Comparison of ENCODE assay signal across 7 mouse cellular contexts in the genomic region with DNA sequence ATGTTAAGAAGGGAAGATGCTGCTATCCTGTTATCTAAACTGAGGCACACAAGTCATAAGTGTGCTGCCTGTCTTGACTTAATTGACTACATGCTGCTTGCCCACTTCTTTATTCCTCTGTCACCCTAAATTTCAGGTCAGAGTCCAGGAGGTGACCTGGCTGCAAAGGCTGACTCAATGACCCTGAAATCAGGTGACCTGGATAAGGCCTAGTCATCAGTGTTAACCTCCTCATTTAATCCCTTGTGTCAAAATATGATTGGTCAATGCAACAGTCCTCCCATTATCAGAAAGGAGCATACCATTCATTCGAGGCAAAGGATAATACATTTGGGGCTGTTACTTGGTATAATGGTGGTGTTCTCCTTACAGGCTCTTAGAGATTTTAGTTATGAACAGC. TPM values are rescaled to one million over a fixed set of nuclear protein-coding genes. Genes with fewer than 3 reads are reported as not detected.
DNase-seq lines count a peak whose midpoint lies in the region; ATAC-seq lines count a peak whose summit lies in the region.

A gene (plus strand): TSS at position 379 of the 400 bp plus-strand sequence.

- 67% methylated on average over 1 of the region's 1 CpGs for WGBS in large intestine, adult 2 months
- 73% methylated on average over 1 of the region's 1 CpGs for WGBS in midbrain, embryonic 13.5 days
- WGBS in midbrain, embryonic 15.5 days = 70% methylated on average over 1 of the region's 1 CpGs

- DNase-seq in urinary bladder, adult 2 months (ENCODE audit: low spot score) = no peak
- DNase-seq in urinary bladder, postnatal 10 days (ENCODE audit: low spot score) = no peak
- DNase-seq in heart, adult 18-20 months = no peak
- no peak for DNase-seq in large intestine, adult 2 months (ENCODE audit: low read depth, low spot score)
- DNase-seq in spleen, postnatal 10 days (ENCODE audit: low spot score in 2 of 2) = no peak

- H3K4me1 ChIP-seq in midbrain, embryonic 13.5 days (replicated peaks) = peaks cover 12% of the 10 kb centered on the region
- H3K4me1 ChIP-seq in midbrain, embryonic 15.5 days = 0 out of 2 replicates have a peak, but pooled peaks cover 5% of the 10 kb centered on the region

- H3K27me3 ChIP-seq in midbrain, embryonic 13.5 days = no peaks in the 10 kb centered on the region
- no peaks in the 10 kb centered on the region for H3K27me3 ChIP-seq in midbrain, embryonic 15.5 days (replicated peaks)

- no peak within 1 kb of the TSS for H3K27ac ChIP-seq in midbrain, embryonic 13.5 days
- no peak within 1 kb of the TSS for H3K27ac ChIP-seq in midbrain, embryonic 15.5 days

- no peaks in the 10 kb centered on the region for H3K9me3 ChIP-seq in midbrain, embryonic 13.5 days
- no peaks in the 10 kb centered on the region for H3K9me3 ChIP-seq in midbrain, embryonic 15.5 days

- no peak for ATAC-seq in midbrain, embryonic 13.5 days
- no peak for ATAC-seq in midbrain, embryonic 15.5 days (replicated peaks)

- H3K36me3 ChIP-seq in midbrain, embryonic 13.5 days = no peaks in the 10 kb centered on the region
- H3K36me3 ChIP-seq in midbrain, embryonic 15.5 days (replicated peaks) = no peaks in the 10 kb centered on the region

- H3K4me3 ChIP-seq in midbrain, embryonic 13.5 days (replicated peaks) = no peak within 1 kb of the TSS
- H3K4me3 ChIP-seq in midbrain, embryonic 15.5 days = no peak within 1 kb of the TSS

- no peak within 1 kb of the TSS for H3K4me2 ChIP-seq in midbrain, embryonic 13.5 days (replicated peaks)
- H3K4me2 ChIP-seq in midbrain, embryonic 15.5 days = no peak within 1 kb of the TSS

- H3K9ac ChIP-seq in midbrain, embryonic 13.5 days (replicated peaks) = no peak within 1 kb of the TSS
- no peak within 1 kb of the TSS for H3K9ac ChIP-seq in midbrain, embryonic 15.5 days

RNA-seq across cellular contexts. Expression of the gene that starts here (rescaled TPM):
- 54.1 and 67.1 TPM in 2 replicates for polyA plus RNA-seq in urinary bladder, adult 2 months (2012; rRNA removed)
- 10 to 100 TPM; 21.6 to 27.4 TPM for total RNA-seq in heart, adult 18-20 months (2021)
- 13.5 and 15.9 TPM in 2 replicates for polyA plus RNA-seq in large intestine, adult 2 months (2012; rRNA removed)
- polyA plus RNA-seq in midbrain, embryonic 13.5 days (2015; fragmentation: Nextera tagmentation; extraction: Ambion mirVana) = 6.4 and 6.9 TPM in 2 replicates
- polyA plus RNA-seq in midbrain, embryonic 15.5 days (2015; fragmentation: Nextera tagmentation; extraction: Ambion mirVana) = 6.8 and 9.8 TPM in 2 replicates
